Mouse (Mus musculus) kidney, embryonic 15.5 days (tissue): Measurements from ENCODE around the gene Bcat1. TPM values are rescaled to one million over a fixed set of nuclear protein-coding genes. Genes with fewer than 3 reads are reported as not detected.

Source experiments
- ATAC-seq: fragments of 200-750 bp; cut with Nextera tagmentation; replicated peaks from 2 replicates; pipeline ENCODE4 v1.8.0; 2017; ENCODE audit warnings: moderate TSS enrichment; ENCODE audit not compliant: low FRiP score
- H3K27ac ChIP-seq: fragments of 300-500 bp; sonication (generic); 2 replicates; pipeline ENCODE4 v1.5.1; 2015; ENCODE audit warnings: mild to moderate bottlenecking, inconsistent platforms
- H3K27me3 ChIP-seq: fragments of 300-500 bp; sonication (generic); 2 replicates; pipeline ENCODE4 v1.6.1; 2015; ENCODE audit warnings: inconsistent platforms
- H3K36me3 ChIP-seq: fragments of 300-500 bp; sonication (generic); 2 replicates; pipeline ENCODE4 v1.6.1; 2015; ENCODE audit warnings: inconsistent platforms
- H3K4me1 ChIP-seq: fragments of 300-500 bp; sonication (generic); 2 replicates; pipeline ENCODE4 v1.6.1; 2015; ENCODE audit warnings: inconsistent platforms
- H3K4me2 ChIP-seq: fragments of 300-500 bp; sonication (generic); 2 replicates; pipeline ENCODE4 v1.6.1; 2015; ENCODE audit warnings: moderate library complexity, mild to moderate bottlenecking, inconsistent platforms
- H3K4me3 ChIP-seq: fragments of 300-500 bp; sonication (generic); replicated peaks from 2 replicates; pipeline ENCODE4 v1.5.1; 2015; ENCODE audit warnings: mild to moderate bottlenecking, inconsistent platforms
- H3K9ac ChIP-seq: fragments of 300-500 bp; sonication (generic); 2 replicates; pipeline ENCODE4 v1.6.1; 2015; ENCODE audit warnings: mild to moderate bottlenecking, inconsistent platforms
- H3K9me3 ChIP-seq: fragments of 300-500 bp; sonication (generic); replicated peaks from 2 replicates; pipeline ENCODE4 v1.6.1; 2016; ENCODE audit warnings: inconsistent platforms
- WGBS: fragments of 180-500 bp; shearing (Covaris S2); methylation state at CpG from one replicate; pipeline ENCODE4 v1.1.7; 2015; ENCODE audit warnings: mixed read lengths; 5-methylcytosine and 5-hydroxymethylcytosine counted together
- polyA plus RNA-seq: library from polyadenylated mRNA; unstranded; fragments of >200 nt; fragmentation: Nextera tagmentation; extraction: Ambion mirVana; gene quantifications from 2 replicates; pipeline ENCODE4 v1.2.1, GENCODE M21; 2015

Gene Bcat1
- polyA plus RNA-seq, 1 experiment from 2014 or later = 9.1 TPM

DNA sequence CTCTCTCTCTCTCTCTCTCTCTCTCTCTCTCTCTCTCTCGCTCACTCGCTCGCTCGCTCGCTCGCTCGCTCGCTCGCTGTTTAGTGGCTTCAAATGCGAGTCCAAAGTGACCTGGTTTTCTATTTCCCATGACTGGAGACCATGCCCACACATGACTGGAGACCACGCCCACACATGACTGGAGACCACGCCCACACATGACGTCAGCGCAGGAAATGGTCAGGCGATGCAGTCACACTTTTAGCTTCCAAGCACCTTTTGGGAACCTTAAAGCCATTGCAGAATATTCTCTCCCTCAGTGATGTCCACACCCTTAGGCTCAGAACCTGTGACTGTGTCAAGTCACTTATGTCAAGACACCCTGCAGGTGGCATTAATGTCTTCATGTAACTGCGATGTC lies 59.3 kb downstream of the Bcat1 start:
- Histone ChIP-seq H3K4me3 (no peak overlapping the region), H3K27me3 (0 out of 2 replicates have a peak, but pooled peaks cover 3% of the 10 kb centered on the region), H3K9me3 (no peaks in the 10 kb centered on the region), H3K9ac (no peak overlapping the region), H3K27ac (no peak overlapping the region), H3K4me2 (no peak overlapping the region), H3K36me3 (no peaks in the 10 kb centered on the region), H3K4me1 (0 out of 2 replicates have a peak, but pooled peaks cover 2% of the 10 kb centered on the region)
- 94% methylated on average over 16 of the region's 16 CpGs for WGBS
- ATAC-seq = no peak

DNA sequence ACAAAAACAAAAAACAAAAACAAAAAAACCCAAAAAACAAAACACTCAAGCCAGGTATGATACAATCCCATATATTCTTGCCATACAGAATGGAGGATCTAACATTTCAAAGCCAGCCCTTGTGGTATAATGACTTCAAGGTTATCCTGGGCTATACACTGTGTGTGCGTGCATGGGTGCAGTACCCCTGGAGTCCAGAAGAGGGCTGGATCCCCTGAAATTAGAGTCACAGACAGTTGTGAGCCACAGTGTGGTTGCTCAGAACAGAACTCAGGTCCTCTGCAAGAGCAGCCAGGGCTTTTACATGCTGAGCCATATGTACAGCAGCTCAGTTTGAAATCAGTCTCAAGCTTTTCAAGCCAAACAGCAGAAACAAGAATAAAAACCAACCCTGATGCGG lies 61.0 kb downstream of the Bcat1 start:
- no peaks in the 10 kb centered on the region for H3K4me1 ChIP-seq
- H3K9ac ChIP-seq = no peak overlapping the region
- WGBS = 97% methylated on average over 2 of the region's 2 CpGs
- no peak overlapping the region for H3K4me2 ChIP-seq
- no peaks in the 10 kb centered on the region for H3K36me3 ChIP-seq
- H3K27me3 ChIP-seq = 0 out of 2 replicates have a peak, but pooled peaks cover 3% of the 10 kb centered on the region
- H3K9me3 ChIP-seq = no peaks in the 10 kb centered on the region
- H3K4me3 ChIP-seq = no peak overlapping the region
- no peak for ATAC-seq
- H3K27ac ChIP-seq = no peak overlapping the region

GRCm38 (mm10) chr6:145012699-145013098 lies 63.3 kb downstream of the Bcat1 start:
- 36% methylated on average over 8 of the region's 8 CpGs for WGBS
- no peak overlapping the region for H3K4me2 ChIP-seq
- H3K9ac ChIP-seq = no peak overlapping the region
- 0 out of 2 replicates have a peak, but pooled peaks cover 3% of the 10 kb centered on the region for H3K4me1 ChIP-seq
- no peaks in the 10 kb centered on the region for H3K36me3 ChIP-seq
- H3K27ac ChIP-seq = no peak overlapping the region
- no peak overlapping the region for H3K4me3 ChIP-seq
- peak; percentile 66; the same call in 1 of the 2 replicates for ATAC-seq
- no peaks in the 10 kb centered on the region for H3K9me3 ChIP-seq
- 0 out of 2 replicates have a peak, but pooled peaks cover 3% of the 10 kb centered on the region for H3K27me3 ChIP-seq

DNA sequence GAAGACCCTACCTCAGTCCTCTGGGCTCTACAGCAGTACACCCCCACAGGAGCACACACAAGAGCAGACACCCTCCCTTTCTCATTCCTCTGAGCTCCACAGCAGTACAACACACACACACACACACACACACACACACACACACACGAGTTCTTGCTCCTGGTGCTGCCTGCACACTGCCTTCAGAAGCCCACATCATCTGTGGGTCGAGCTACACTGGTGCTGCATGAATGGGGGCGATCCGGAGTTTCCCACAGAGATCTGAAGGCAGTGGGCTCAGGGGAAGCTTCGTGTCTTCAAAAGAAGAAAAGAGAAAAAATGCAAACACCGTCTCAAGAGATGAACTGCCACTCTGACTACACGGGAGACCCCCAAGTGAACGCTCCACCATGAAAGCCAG lies 64.8 kb downstream of the Bcat1 start:
- Histone ChIP-seq H3K4me2 (no peak overlapping the region), H3K4me3 (no peak overlapping the region), H3K27ac (no peak overlapping the region), H3K36me3 (no peaks in the 10 kb centered on the region), H3K9me3 (no peaks in the 10 kb centered on the region), H3K27me3 (0 out of 2 replicates have a peak, but pooled peaks cover 3% of the 10 kb centered on the region), H3K9ac (no peak overlapping the region), H3K4me1 (0 out of 2 replicates have a peak, but pooled peaks cover 3% of the 10 kb centered on the region)
- 88% methylated on average over 8 of the region's 8 CpGs for WGBS
- no peak for ATAC-seq

DNA sequence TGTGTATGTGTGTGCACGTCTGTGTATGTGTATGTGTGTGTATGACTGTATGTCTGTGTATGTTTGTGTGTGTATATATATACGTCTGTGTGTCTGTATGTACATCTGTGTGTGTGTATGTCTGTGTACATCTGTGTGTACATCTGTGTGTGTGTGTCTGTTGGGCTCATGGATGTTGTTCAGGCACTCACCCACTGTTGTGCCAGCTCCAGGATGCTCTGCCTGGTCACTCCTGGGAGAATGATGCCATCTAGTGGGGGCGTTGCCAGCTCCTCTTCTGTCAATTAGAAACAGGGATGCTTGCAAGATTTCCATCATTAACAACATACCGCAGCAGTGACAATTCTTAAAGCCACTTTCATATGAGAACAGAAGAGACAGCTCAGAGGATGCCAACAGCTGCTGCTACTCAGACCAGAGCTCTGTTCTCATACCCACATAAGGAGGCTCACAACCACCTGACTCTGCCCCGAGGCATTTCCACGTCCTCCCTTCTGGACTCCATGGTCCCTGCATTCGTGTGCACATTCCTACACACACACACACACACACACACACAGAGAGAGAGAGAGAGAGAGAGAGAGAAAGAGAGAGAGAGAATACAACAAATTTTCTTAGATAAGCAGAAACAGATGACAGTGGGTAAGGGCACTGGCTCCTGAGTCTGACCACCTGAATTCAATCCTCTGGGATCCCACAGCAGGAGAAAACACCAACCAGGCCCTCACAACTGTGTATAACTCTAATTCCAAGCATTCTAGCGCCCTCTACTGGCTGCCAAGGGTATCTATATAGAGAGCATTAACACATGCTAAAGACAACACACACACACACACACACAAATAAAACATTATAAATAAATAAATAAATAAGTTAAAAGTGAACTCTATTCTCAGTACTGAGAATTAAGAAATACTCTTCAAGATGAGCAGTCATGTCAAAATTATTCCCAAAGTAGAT lies 65.8 kb downstream of the Bcat1 start:
- Histone ChIP-seq H3K9ac (no peak overlapping the region), H3K27ac (no peak overlapping the region), H3K4me1 (0 out of 2 replicates have a peak, but pooled peaks cover 3% of the 10 kb centered on the region), H3K36me3 (no peaks in the 10 kb centered on the region), H3K4me2 (no peak overlapping the region), H3K4me3 (no peak overlapping the region), H3K27me3 (0 out of 2 replicates have a peak, but pooled peaks cover 3% of the 10 kb centered on the region), H3K9me3 (no peaks in the 10 kb centered on the region)
- 79% methylated on average over 8 of the region's 8 CpGs for WGBS
- no peak for ATAC-seq

DNA sequence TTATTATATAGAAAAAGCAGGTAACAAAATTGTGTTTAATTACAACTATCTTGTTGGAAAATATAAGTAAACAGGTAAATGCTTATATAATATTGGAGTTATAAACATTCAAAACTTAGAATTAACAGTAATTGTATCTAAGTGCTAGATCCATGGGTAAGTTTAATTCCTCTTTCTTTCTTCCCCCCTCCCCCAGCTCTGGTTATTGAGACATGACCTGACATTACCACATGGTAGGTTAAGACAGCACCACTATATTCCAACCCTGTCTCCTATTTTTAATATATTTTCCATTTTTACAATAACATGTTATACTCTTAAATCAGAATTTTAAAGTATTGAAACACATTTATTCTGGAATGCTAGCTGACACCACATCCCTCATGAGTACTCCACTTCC lies 72.5 kb downstream of the Bcat1 start:
- ATAC-seq = no peak
- Histone ChIP-seq H3K9ac (no peak overlapping the region), H3K9me3 (no peaks in the 10 kb centered on the region), H3K36me3 (no peaks in the 10 kb centered on the region), H3K4me2 (no peak overlapping the region), H3K4me3 (no peak overlapping the region), H3K27ac (no peak overlapping the region), H3K27me3 (no peaks in the 10 kb centered on the region), H3K4me1 (no peaks in the 10 kb centered on the region)

GRCm38 (mm10) chr6:145002094-145002936 lies 73.7 kb downstream of the Bcat1 start:
- no peak for ATAC-seq
- WGBS = 59% methylated on average over 13 of the region's 14 CpGs
- H3K9ac ChIP-seq = no peak overlapping the region

DNA sequence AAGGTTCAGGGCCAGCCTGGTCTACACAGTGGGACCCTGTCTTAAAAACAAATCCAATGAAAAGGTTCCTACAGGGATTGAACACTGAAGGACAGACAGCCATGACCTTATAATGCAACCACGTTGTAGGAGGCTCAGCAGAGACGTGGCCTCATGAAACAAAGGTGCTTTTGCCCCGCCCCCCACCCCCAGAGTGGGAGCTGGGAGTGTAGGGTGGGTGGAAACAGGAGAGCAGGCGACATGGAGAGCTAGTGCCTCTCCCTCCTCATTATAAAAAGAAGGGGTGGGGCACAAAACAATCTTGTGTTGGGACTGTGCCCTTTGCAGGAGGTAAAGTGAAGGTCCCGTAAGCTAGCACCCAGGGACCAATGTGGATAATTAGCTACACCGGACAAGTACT lies 74.5 kb downstream of the Bcat1 start:
- Histone ChIP-seq H3K4me1 (no peaks in the 10 kb centered on the region), H3K27me3 (no peaks in the 10 kb centered on the region), H3K9ac (no peak overlapping the region), H3K4me2 (no peak overlapping the region), H3K36me3 (no peaks in the 10 kb centered on the region), H3K27ac (no peak overlapping the region), H3K9me3 (no peaks in the 10 kb centered on the region), H3K4me3 (no peak overlapping the region)
- ATAC-seq = no peak
- 69% methylated on average over 6 of the region's 6 CpGs for WGBS

More at GRCm38 (mm10) chr6:145002094-145002936, 73.7 kb downstream of the Bcat1 start:
- H3K4me2 ChIP-seq = no peak overlapping the region
- no peaks in the 10 kb centered on the region for H3K4me1 ChIP-seq
- H3K36me3 ChIP-seq = no peaks in the 10 kb centered on the region
- no peaks in the 10 kb centered on the region for H3K27me3 ChIP-seq
- no peak overlapping the region for H3K27ac ChIP-seq
- H3K9me3 ChIP-seq = no peaks in the 10 kb centered on the region
- no peak overlapping the region for H3K4me3 ChIP-seq

GRCm38 (mm10) chr6:144997229-144997628 lies 78.8 kb downstream of the Bcat1 start:
- 81% methylated on average over 3 of the region's 3 CpGs for WGBS
- Histone ChIP-seq H3K9me3 (no peaks in the 10 kb centered on the region), H3K36me3 (no peaks in the 10 kb centered on the region), H3K27ac (no peak overlapping the region), H3K9ac (no peak overlapping the region), H3K4me1 (no peaks in the 10 kb centered on the region), H3K4me3 (no peak overlapping the region), H3K4me2 (no peak overlapping the region), H3K27me3 (no peaks in the 10 kb centered on the region)
- ATAC-seq = no peak

DNA sequence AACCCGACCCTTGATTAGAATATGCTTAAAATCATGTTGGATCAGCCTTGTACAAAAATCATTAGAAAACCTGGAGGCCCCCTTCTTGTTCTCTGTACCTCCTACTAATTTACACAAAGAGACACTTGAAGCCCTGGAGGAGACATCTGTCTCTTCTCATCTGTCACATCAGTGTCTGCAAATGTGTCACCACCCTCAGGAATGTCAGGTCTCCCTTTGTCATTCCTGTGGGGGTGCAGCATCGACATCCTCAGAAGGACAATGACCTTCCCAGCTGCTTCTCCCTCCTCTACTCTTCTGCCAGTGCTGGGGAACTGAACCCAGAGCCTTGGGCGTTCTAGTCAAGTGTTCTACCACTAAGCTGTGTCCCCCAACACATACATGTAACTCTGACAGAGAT lies 83.9 kb downstream of the Bcat1 start:
- H3K36me3 ChIP-seq = no peaks in the 10 kb centered on the region
- no peak overlapping the region for H3K9ac ChIP-seq
- no peak overlapping the region for H3K4me3 ChIP-seq
- H3K4me2 ChIP-seq = no peak overlapping the region
- 60% methylated on average over 3 of the region's 3 CpGs for WGBS
- ATAC-seq = no peak
- H3K27me3 ChIP-seq = no peaks in the 10 kb centered on the region
- 0 out of 2 replicates have a peak, but pooled peaks cover 2% of the 10 kb centered on the region for H3K9me3 ChIP-seq
- no peak overlapping the region for H3K27ac ChIP-seq
- H3K4me1 ChIP-seq = no peaks in the 10 kb centered on the region

DNA sequence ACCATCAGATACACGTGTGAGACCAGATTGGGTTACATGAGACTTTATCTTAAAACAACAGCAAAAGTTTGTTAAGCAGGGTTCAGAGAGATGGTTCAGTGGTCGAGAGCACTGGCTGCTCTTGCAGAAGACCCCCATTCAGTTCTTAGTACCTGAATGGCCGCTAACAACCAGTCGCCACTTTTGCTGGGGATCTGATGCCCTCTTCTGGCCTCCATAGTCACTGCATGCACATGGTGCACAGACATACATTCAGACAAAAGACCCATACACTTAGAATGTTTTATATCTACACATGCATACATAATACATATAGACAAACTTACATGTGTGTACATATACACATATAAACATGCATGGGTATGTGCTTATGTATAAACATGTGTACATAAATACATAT lies 86.8 kb downstream of the Bcat1 start:
- H3K27me3 ChIP-seq = no peaks in the 10 kb centered on the region
- H3K4me1 ChIP-seq = no peaks in the 10 kb centered on the region
- H3K4me3 ChIP-seq = no peak overlapping the region
- 83% methylated on average over 4 of the region's 4 CpGs for WGBS
- H3K9ac ChIP-seq = no peak overlapping the region
- H3K27ac ChIP-seq = no peak overlapping the region
- H3K36me3 ChIP-seq = no peaks in the 10 kb centered on the region
- H3K4me2 ChIP-seq = no peak overlapping the region
- H3K9me3 ChIP-seq = 0 out of 2 replicates have a peak, but pooled peaks cover 2% of the 10 kb centered on the region
- no peak for ATAC-seq

GRCm38 (mm10) chr6:144987676-144988075 lies 88.3 kb downstream of the Bcat1 start:
- ATAC-seq = no peak
- no peaks in the 10 kb centered on the region for H3K4me1 ChIP-seq
- no peaks in the 10 kb centered on the region for H3K36me3 ChIP-seq
- H3K9me3 ChIP-seq = 0 out of 2 replicates have a peak, but pooled peaks cover 2% of the 10 kb centered on the region
- H3K27me3 ChIP-seq = no peaks in the 10 kb centered on the region
- no peak overlapping the region for H3K9ac ChIP-seq
- H3K27ac ChIP-seq = 0 out of 2 replicates have a peak overlapping the region, but pooled peaks have one; percentile 27
- no peak overlapping the region for H3K4me2 ChIP-seq
- H3K4me3 ChIP-seq = no peak overlapping the region
- 74% methylated on average over 6 of the region's 6 CpGs for WGBS
